Mouse (Mus musculus): ENCODE results near the gene Rad51c. TPM values are rescaled to one million over a fixed set of nuclear protein-coding genes. Genes with fewer than 3 reads are reported as not detected.

The Rad51c gene
- total and polyA plus RNA-seq, 3 experiments = 4.8 to 6.8 (median 6.3) TPM

- DNase-seq (ENCODE audit: extremely low read depth) = no peak
- Histone ChIP-seq H3K9me3 (replicated peaks; ENCODE audit: low read length) (peaks cover 4% of the 10 kb centered on the region), H3K4me3 (replicated peaks in 1 of 3; ENCODE audit: low read depth in 2 of 3, low read length in 2 of 3, poor library complexity in 1 of 3) (no peak overlapping the region), H3K4me2 (ENCODE audit: insufficient read depth, low read depth, poor library complexity, severe bottlenecking) (no peak overlapping the region), H3K79me2 (replicated peaks; ENCODE audit: control insufficient read depth, extremely low read depth, insufficient read depth, poor library complexity, severe bottlenecking) (no peaks in the 10 kb centered on the region), H3K27ac (ENCODE audit: insufficient read depth, low read depth) (no peak overlapping the region), H3K9ac (ENCODE audit: insufficient read depth, low read depth) (no peak overlapping the region), H3K36me3 (replicated peaks in 1 of 2; ENCODE audit: control insufficient read depth in 1 of 2, insufficient read depth in 1 of 2, low read length in 1 of 2) (no peaks in the 10 kb centered on the region), H3K27me3 (replicated peaks) (peaks cover 10% of the 10 kb centered on the region), H3K4me1 (ENCODE audit: control insufficient read depth in 1 of 2, insufficient read depth in 2 of 2) (peaks cover 0 to 4% of the 10 kb centered on the region in 2 experiments; a peak in 1 of 4 replicates)
- TF ChIP-seq ZNF384 (IDR thresholded peaks at IDR 0.05; ENCODE audit: low read depth, low read length) (no peak), CHD2 (IDR thresholded peaks at IDR 0.05; ENCODE audit: low read length) (no peak)
- dilution Hi-C loops (cut with MboI; ENCODE audit: extremely low pct_ligation_motif_present, extremely low pct_unique_long_range_greater_than_20kb, low sequenced_read_pairs) = no loop called here
- in situ Hi-C loops (cut with MboI; ENCODE audit: low pct_ligation_motif_present, low pct_unique_long_range_greater_than_20kb, low sequenced_read_pairs) = no loop called here
Observed at GRCm38 (mm10) chr11:87367865-87368580, 36.7 kb downstream of the Rad51c start.

DNA sequence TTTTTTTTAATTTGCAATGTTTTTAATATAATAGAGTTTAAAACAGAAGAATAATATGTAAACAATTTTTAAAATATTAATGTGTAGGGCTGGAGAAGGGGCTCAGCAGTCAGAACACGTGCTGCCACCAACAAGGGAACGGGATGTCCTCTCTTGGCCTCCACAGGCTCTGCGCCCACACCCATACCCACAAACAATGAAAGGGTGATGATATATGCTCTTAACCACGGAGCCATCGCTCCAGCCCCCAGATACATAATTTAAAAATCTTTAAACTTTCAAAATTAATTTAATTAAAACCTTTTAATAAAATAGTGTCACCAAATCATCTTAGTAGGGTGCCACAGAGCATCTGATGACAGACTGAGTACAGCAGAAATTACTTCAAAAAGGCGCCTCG lies 37.7 kb downstream of the Rad51c start:
- no peak overlapping the region for H3K4me2 ChIP-seq (ENCODE audit: insufficient read depth, low read depth, poor library complexity, severe bottlenecking)
- dilution Hi-C loops (cut with MboI; ENCODE audit: extremely low pct_ligation_motif_present, extremely low pct_unique_long_range_greater_than_20kb, low sequenced_read_pairs) (no loop called here), in situ Hi-C loops (cut with MboI; ENCODE audit: low pct_ligation_motif_present, low pct_unique_long_range_greater_than_20kb, low sequenced_read_pairs) (no loop called here)
- DNase-seq (ENCODE audit: extremely low read depth) = no peak
- peaks cover 4% of the 10 kb centered on the region for H3K9me3 ChIP-seq (replicated peaks; ENCODE audit: low read length)
- no peak overlapping the region for H3K27ac ChIP-seq (ENCODE audit: insufficient read depth, low read depth)
- H3K27me3 ChIP-seq (replicated peaks) = peaks cover 10% of the 10 kb centered on the region
- no peaks in the 10 kb centered on the region for H3K36me3 ChIP-seq (replicated peaks in 1 of 2; ENCODE audit: control insufficient read depth in 1 of 2, insufficient read depth in 1 of 2, low read length in 1 of 2)
- H3K4me1 ChIP-seq (ENCODE audit: control insufficient read depth in 1 of 2, insufficient read depth in 2 of 2) = no peaks in the 10 kb centered on the region
- H3K4me3 ChIP-seq (replicated peaks in 1 of 3; ENCODE audit: low read depth in 2 of 3, low read length in 2 of 3, poor library complexity in 1 of 3) = no peak overlapping the region
- TF ChIP-seq BHLHE40 (IDR thresholded peaks at IDR 0.05; ENCODE audit: low read depth, low read length) (no peak), POLR2A (IDR thresholded peaks at IDR 0.05; ENCODE audit: low read depth, low read length) (no peak), ZKSCAN1 (IDR thresholded peaks at IDR 0.05; ENCODE audit: borderline replicate concordance, low read depth, low read length) (no peak), PAX5 (IDR thresholded peaks at IDR 0.05; ENCODE audit: low read length) (no peak), RAD21 (IDR thresholded peaks at IDR 0.05; ENCODE audit: low read depth, low read length) (no peak)
- no peak overlapping the region for H3K9ac ChIP-seq (ENCODE audit: insufficient read depth, low read depth)
- H3K79me2 ChIP-seq (replicated peaks; ENCODE audit: control insufficient read depth, extremely low read depth, insufficient read depth, poor library complexity, severe bottlenecking) = no peaks in the 10 kb centered on the region

GRCm38 (mm10) chr11:87365120-87365519 lies 39.6 kb downstream of the Rad51c start:
- Histone ChIP-seq H3K9me3 (replicated peaks; ENCODE audit: low read length) (peaks cover 4% of the 10 kb centered on the region), H3K4me3 (replicated peaks in 1 of 3; ENCODE audit: low read depth in 2 of 3, low read length in 2 of 3, poor library complexity in 1 of 3) (no peak overlapping the region), H3K4me2 (ENCODE audit: insufficient read depth, low read depth, poor library complexity, severe bottlenecking) (no peak overlapping the region), H3K36me3 (replicated peaks in 1 of 2; ENCODE audit: control insufficient read depth in 1 of 2, insufficient read depth in 1 of 2, low read length in 1 of 2) (no peaks in the 10 kb centered on the region), H3K27ac (ENCODE audit: insufficient read depth, low read depth) (no peak overlapping the region), H3K79me2 (replicated peaks; ENCODE audit: control insufficient read depth, extremely low read depth, insufficient read depth, poor library complexity, severe bottlenecking) (no peaks in the 10 kb centered on the region), H3K27me3 (replicated peaks) (peaks cover 13% of the 10 kb centered on the region), H3K9ac (ENCODE audit: insufficient read depth, low read depth) (no peak overlapping the region), H3K4me1 (ENCODE audit: control insufficient read depth in 1 of 2, insufficient read depth in 2 of 2) (no peaks in the 10 kb centered on the region)
- in situ Hi-C loops (cut with MboI; ENCODE audit: low pct_ligation_motif_present, low pct_unique_long_range_greater_than_20kb, low sequenced_read_pairs) (no loop called here), dilution Hi-C loops (cut with MboI; ENCODE audit: extremely low pct_ligation_motif_present, extremely low pct_unique_long_range_greater_than_20kb, low sequenced_read_pairs) (no loop called here)
- no peak for TF ChIP-seq POLR2A (IDR thresholded peaks at IDR 0.05; ENCODE audit: low read depth, low read length)
- no peak for TF ChIP-seq GABPA (IDR thresholded peaks at IDR 0.05; ENCODE audit: insufficient replicate concordance, low read depth, low read length)
- no peak for TF ChIP-seq JUN (IDR thresholded peaks at IDR 0.05; ENCODE audit: insufficient read depth, low read depth, low read length)
- TF ChIP-seq CHD2 (IDR thresholded peaks at IDR 0.05; ENCODE audit: low read length) = no peak
- TF ChIP-seq MYC (IDR thresholded peaks at IDR 0.05; ENCODE audit: low read depth, low read length) = no peak
- no peak for TF ChIP-seq USF2 (conservative IDR thresholded peaks at IDR 0.05; ENCODE audit: low read depth, low read length)
- no peak for TF ChIP-seq TCF12 (IDR thresholded peaks at IDR 0.05; ENCODE audit: low read depth, low read length)
- TF ChIP-seq NRF1 (IDR thresholded peaks at IDR 0.05; ENCODE audit: low read depth, low read length) = no peak
- TF ChIP-seq MXI1 (IDR thresholded peaks at IDR 0.05; ENCODE audit: low read depth, low read length) = no peak
- no peak for TF ChIP-seq NELFE (IDR thresholded peaks at IDR 0.05; ENCODE audit: low read depth, low read length)
- no peak for TF ChIP-seq UBTF (IDR thresholded peaks at IDR 0.05; ENCODE audit: low read depth, low read length)
- TF ChIP-seq SMC3 (IDR thresholded peaks at IDR 0.05; ENCODE audit: low read depth, low read length) = no peak
- TF ChIP-seq KAT2A (IDR thresholded peaks at IDR 0.05; ENCODE audit: insufficient replicate concordance, low read length) = no peak
- TF ChIP-seq JUND (conservative IDR thresholded peaks at IDR 0.05; ENCODE audit: low read depth, low read length) = no peak
- no peak for TF ChIP-seq USF1 (IDR thresholded peaks at IDR 0.05; ENCODE audit: low read depth, low read length)
- TF ChIP-seq IRF4 (IDR thresholded peaks at IDR 0.05; ENCODE audit: low read depth, low read length) = no peak
- no peak for TF ChIP-seq ZNF384 (IDR thresholded peaks at IDR 0.05; ENCODE audit: low read depth, low read length)
- no peak for TF ChIP-seq SIN3A (IDR thresholded peaks at IDR 0.05; ENCODE audit: low read length)
- no peak for TF ChIP-seq MEF2A (IDR thresholded peaks at IDR 0.05; ENCODE audit: borderline replicate concordance, low read depth, low read length)
- TF ChIP-seq RCOR1 (conservative IDR thresholded peaks at IDR 0.05; ENCODE audit: low read depth, low read length) = no peak
- DNase-seq (ENCODE audit: extremely low read depth) = no peak
